Mouse (Mus musculus) cerebellum, adult 9-10 months (tissue): ENCODE measurements around the gene Btbd35f16.
"Not testable (repeated sequence)": the region's sequence is repeated elsewhere in the genome, so short reads cannot be mapped to it uniquely, and the experiment has no call there.

Experiments used
- DNase-seq: peaks from one replicate; pipeline ENCODE4 v3.0.0; 2022

Gene Btbd35f16

GRCm38 (mm10) chrX:3956902-3957301 lies at the start of gene Btbd35f16:
Btbd35f16 (minus strand) TSS chrX:3957002.
- not testable (repeated sequence) for DNase-seq
